Mouse (Mus musculus): ENCODE measurements around the gene Cotl1.

DNA sequence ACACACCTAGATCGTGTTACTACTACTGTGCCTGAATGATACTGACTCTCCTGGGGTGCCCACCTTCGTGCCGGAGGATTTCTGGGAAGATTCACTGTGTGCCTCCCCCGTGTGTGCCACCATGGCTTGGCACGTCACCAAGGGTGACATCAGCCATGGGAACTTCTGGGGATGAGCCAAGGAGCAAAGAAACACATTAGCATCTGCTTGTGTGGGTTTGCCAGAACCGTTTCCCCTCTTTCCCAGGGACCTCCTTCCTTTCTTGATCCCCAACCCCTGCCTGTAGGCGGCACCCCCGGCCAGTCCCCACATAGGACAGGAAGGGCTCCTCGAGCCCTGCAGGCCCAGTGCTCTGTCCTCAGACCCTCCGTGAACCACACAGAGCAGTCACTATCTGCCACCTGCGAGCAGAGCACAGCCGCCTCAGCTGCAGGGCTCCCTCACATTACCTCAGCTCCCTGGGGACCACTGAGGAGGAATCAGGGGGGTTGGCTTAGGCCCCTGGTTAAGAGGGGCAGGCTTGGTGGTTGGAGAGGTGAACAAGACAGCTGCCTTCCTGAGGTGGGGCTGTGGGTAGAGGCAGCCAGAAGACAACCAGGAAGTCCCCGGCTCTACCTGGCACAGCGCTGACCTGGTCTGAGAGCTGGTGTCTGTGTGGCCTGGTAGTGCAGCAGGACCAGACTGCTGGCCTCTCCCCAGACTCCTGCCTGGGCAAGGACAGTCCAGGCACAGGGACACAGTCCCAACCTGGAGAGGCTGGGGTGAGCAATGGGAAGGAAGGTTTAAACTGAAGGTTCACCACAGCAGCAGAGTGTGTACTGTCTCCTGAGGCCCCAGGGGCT, 33.7 kb downstream of the Cotl1 start:
- TF ChIP-seq TAL1 (IDR thresholded peaks at IDR 0.05; ENCODE audit: low read length) = no peak
- no peak for TF ChIP-seq GATA1 (IDR thresholded peaks at IDR 0.05; ENCODE audit: low read length)

Measured in erythroblast, embryonic 14.5 days (primary cell).